Mouse (Mus musculus) spleen, embryonic (tissue): Measurements from ENCODE around the gene Smoc2.

Experiments used
- CTCF ChIA-PET: fragments of 350-600 bp; sonication (Branson Sonifier 250); formaldehyde crosslinking; loops from one replicate; lab custom pipeline; 2022; lab: Charles Lee

Smoc2 gene

GRCm38 (mm10) chr17:14407874-14408273 lies 128.6 kb downstream of the Smoc2 start:
- CTCF ChIA-PET, result no interaction called here

- CTCF ChIA-PET, result no interaction called here
These were observed 133.2 kb downstream of the Smoc2 start for GRCm38 (mm10) chr17:14412460-14412859.

DNA sequence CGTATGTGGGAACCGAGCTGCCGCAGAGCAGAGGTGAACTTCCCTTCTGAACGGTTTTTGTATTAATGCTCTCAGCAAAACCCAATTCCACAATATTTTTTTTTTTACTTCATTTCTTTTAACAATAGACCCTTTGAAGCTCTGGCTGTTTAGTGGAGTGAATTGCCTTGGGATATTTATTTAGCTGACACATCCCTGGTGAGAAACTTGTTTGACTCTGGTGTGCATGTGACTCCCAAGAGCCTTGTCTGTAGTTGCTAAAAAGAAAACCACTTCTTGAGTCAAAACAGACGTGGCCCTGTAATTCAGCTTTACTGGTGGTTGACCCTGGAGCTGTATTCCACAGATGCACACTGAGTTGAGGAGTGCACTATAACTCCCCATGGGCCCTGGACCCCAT lies 135.2 kb downstream of the Smoc2 start:
- CTCF ChIA-PET, result no interaction called here

DNA sequence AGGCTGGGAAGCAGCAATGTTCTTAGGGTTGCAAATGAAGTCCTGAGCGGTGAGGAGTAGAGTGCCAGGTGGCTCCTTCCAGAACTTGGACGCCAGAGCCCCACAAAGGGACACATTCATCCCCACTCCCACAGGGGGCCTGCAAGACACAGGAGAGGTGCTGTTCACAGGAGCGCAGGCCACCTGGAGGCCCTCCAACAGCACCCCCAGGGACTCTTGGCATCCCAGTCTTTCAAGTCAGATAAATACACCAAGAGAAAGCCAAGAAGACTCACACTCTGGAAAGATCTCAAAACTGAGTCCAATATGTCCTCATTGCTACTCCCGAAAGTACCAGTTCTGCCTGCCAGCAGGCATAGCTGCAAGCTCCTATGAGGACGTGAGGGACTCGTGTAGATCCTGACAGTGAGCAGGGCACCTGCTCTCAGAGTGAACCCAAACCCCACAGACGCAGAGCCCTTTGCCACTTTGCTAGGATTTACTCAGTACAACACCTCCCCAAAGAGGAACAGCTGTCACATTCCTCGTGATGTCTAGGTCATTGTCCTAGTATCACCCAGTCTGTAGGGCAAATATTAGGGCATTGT lies 141.2 kb downstream of the Smoc2 start:
- CTCF ChIA-PET, result no interaction called here

DNA sequence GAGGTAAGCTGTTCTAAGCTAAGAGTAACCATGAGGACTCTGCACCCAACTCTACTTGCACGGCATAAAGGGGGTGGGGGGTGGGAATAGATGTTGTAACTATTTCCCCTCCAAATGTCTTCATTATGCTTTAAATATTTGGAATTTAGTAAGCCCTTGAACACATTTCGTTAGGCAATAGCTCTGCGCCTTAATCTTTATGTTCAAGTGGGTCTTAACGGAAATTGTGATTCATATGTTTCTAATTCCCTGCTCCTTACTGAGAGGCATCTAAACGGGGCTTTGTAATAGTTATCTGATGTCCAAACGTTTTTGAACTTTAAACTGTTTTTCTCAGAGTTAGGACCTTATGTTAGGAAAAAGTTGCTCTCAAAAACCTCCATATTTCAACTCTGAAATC lies 147.2 kb downstream of the Smoc2 start:
- CTCF ChIA-PET, result interaction anchor here (0.7 kb wide), 1 partner anchor 26 kb away, joined by 3 read pairs; no protein-coding TSS in a partner anchor

DNA sequence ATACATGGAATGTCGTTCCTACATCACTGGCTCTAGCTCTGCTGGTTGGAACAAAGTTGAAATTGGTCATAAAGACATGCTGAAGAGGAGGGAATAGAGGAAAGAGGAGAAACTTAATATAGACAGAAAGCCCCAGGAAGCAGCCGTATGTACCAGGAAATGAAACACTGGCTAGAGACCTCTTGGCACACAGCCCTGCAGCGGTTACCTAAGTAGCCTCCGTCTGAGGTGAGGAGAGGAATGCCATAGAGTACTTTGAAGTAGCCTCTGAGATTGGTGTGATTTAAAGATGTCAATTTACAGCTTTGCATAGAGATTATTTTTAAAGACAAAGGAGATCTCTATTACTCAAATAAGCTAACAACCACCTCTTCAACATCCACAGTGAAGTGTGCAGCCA lies 155.4 kb downstream of the Smoc2 start:
- CTCF ChIA-PET, result no interaction called here

GRCm38 (mm10) chr17:14445611-14446010 lies 166.3 kb downstream of the Smoc2 start:
- CTCF ChIA-PET, result no interaction called here

GRCm38 (mm10) chr17:14447275-14447674 lies 168.0 kb downstream of the Smoc2 start:
- CTCF ChIA-PET, result no interaction called here
